Mouse (Mus musculus): ENCODE measurements around the gene Pxdn. TPM values are rescaled to one million over a fixed set of nuclear protein-coding genes. Genes with fewer than 3 reads are reported as not detected.
A peak's percentile ranks its signal among the peaks of the same experiment; 100 is the strongest.

Pxdn gene
- 39.8 and 57.8 TPM in 2 replicates for polyA plus RNA-seq (2014; fragmentation: Nextera tagmentation; extraction: Ambion mirVana)

DNA sequence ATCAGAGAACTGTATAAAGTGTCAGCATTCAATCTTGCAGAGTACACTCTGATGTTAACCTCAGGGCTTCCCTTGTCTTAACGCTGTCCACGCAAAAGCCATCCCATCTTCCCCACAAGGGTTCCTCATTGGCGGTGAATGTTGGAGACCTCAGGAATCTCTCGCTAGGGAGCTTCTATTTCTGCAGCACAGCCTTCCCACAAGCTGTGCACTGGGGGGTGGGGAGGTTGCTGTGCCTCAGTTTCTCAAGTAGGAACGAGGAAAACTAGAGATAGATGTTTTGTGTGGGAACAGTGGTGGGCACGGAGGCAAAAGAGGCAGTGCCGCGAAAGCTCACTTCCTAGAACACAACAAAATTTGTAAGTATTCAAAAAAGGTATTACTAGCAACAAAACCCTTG, at the start of gene Pxdn:
TSS of gene Pxdn (plus strand) at position 301 of the 400 bp plus-strand sequence.
- Histone ChIP-seq H3K4me1 (ENCODE audit: control insufficient read depth, insufficient read depth, low read length) (peaks cover 36% of the 10 kb centered on the region), H3K9me3 (ENCODE audit: control insufficient read depth, low read length) (no peaks in the 10 kb centered on the region), H3K27ac (replicated peaks; ENCODE audit: low read depth, low read length) (peak within 1 kb of the TSS; percentile 87), H3K4me2 (ENCODE audit: low read length) (peak within 1 kb of the TSS; percentile 86), H3K9ac (replicated peaks; ENCODE audit: low read length) (peak within 1 kb of the TSS; percentile 94), H3K36me3 (ENCODE audit: control insufficient read depth, insufficient read depth, low read length) (no peaks in the 10 kb centered on the region), H3K4me3 (replicated peaks; ENCODE audit: low read depth, low read length) (peak within 1 kb of the TSS; percentile 82), H3K27me3 (ENCODE audit: control insufficient read depth, insufficient read depth, low read length) (no peaks in the 10 kb centered on the region)
- DNase-seq (no peak), ATAC-seq (ENCODE audit: low FRiP score, low TSS enrichment) (no peak)
- 27% methylated on average over 8 of the region's 8 CpGs for WGBS

- Histone ChIP-seq H3K9ac (replicated peaks; ENCODE audit: low read length) (no peak overlapping the region), H3K9me3 (ENCODE audit: control insufficient read depth, low read length) (no peaks in the 10 kb centered on the region), H3K36me3 (ENCODE audit: control insufficient read depth, insufficient read depth, low read length) (peaks cover 70% of the 10 kb centered on the region), H3K27me3 (ENCODE audit: control insufficient read depth, insufficient read depth, low read length) (no peaks in the 10 kb centered on the region), H3K4me3 (replicated peaks; ENCODE audit: low read depth, low read length) (no peak overlapping the region), H3K27ac (replicated peaks; ENCODE audit: low read depth, low read length) (no peak overlapping the region), H3K4me1 (ENCODE audit: control insufficient read depth, insufficient read depth, low read length) (no peaks in the 10 kb centered on the region), H3K4me2 (ENCODE audit: low read length) (no peak overlapping the region)
- 16% methylated on average over 3 of the region's 3 CpGs for WGBS
- DNase-seq (peak; percentile 69), ATAC-seq (ENCODE audit: low FRiP score, low TSS enrichment) (no peak)
These were observed 42.7 kb upstream of the Pxdn start for GRCm38 (mm10) chr12:29894669-29895068.

DNA sequence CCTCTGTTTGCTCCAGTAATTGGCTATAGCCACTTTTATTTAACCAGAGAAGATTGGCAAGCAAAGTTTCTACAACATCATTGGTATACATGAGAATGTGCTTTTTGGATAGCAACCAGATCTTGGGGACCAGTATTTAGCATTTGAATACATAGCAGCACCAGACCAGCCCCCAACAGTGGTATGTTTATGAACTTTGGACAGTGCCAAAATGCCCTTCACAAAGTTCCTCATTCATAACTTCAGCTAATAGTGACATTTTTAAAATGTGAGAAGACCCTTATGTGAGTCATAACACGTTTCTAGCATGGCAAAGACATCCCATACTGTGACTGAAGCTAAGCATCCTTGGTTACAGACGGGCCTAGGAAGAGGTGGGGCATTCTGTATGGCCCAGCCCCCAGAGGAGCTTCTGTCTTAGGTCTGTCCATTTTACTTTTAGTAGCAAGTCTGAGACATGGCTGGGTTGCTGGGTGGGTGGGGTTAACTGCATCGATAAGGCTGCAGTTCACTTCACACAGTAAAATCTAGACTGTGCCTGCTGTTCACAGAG, 39.8 kb upstream of the Pxdn start:
- H3K9ac ChIP-seq (replicated peaks; ENCODE audit: low read length) = no peak overlapping the region
- no peaks in the 10 kb centered on the region for H3K27me3 ChIP-seq (ENCODE audit: control insufficient read depth, insufficient read depth, low read length)
- no peaks in the 10 kb centered on the region for H3K9me3 ChIP-seq (ENCODE audit: control insufficient read depth, low read length)
- no peak overlapping the region for H3K4me2 ChIP-seq (ENCODE audit: low read length)
- H3K36me3 ChIP-seq (ENCODE audit: control insufficient read depth, insufficient read depth, low read length) = peaks cover 65% of the 10 kb centered on the region
- H3K4me1 ChIP-seq (ENCODE audit: control insufficient read depth, insufficient read depth, low read length) = no peaks in the 10 kb centered on the region
- H3K4me3 ChIP-seq (replicated peaks; ENCODE audit: low read depth, low read length) = no peak overlapping the region
- DNase-seq = no peak
- no peak for ATAC-seq (ENCODE audit: low FRiP score, low TSS enrichment)
- WGBS = 70% methylated on average over 3 of the region's 3 CpGs
- no peak overlapping the region for H3K27ac ChIP-seq (replicated peaks; ENCODE audit: low read depth, low read length)

DNA sequence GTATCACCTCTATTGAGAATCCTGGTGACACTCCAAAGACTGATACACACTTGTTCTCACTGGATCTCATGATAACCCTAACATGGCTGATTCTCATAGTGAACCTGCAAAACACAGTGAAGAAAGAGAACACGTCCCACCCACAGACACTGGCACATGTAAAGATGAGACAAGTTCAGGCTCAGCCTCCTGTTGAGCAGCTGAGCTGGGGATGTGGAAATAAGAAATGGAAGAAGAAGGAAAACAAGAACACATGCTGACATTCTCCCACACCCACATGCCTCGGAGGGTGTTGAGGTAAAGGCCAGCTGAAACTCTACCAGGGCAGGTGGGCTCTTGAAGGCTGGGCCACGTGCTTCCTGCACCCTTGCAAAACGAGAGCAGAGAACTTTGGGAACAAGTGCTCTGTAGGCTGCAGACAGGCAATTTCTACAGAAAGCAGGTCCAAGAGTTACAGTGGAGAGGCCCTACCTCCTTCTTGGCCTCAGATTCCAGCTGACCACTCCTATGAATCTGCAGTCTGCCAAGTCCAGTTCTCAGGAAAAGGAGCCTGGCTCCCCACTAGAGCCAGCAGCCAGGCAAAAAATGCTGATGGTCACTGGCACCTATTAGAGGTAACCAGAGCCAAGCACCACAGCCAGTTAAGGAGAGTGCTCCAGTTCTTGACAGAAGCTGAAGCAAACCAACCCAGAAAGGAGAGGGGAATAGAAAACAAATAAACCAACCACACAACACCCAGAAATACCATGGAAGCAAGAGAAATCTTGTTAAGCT, 33.1 kb upstream of the Pxdn start:
- ATAC-seq (ENCODE audit: low FRiP score, low TSS enrichment) (no peak), DNase-seq (no peak)
- Histone ChIP-seq H3K9me3 (ENCODE audit: control insufficient read depth, low read length) (no peaks in the 10 kb centered on the region), H3K4me1 (ENCODE audit: control insufficient read depth, insufficient read depth, low read length) (no peaks in the 10 kb centered on the region), H3K27me3 (ENCODE audit: control insufficient read depth, insufficient read depth, low read length) (no peaks in the 10 kb centered on the region), H3K4me2 (ENCODE audit: low read length) (no peak overlapping the region), H3K36me3 (ENCODE audit: control insufficient read depth, insufficient read depth, low read length) (peaks cover 27% of the 10 kb centered on the region), H3K27ac (replicated peaks; ENCODE audit: low read depth, low read length) (no peak overlapping the region), H3K4me3 (replicated peaks; ENCODE audit: low read depth, low read length) (no peak overlapping the region), H3K9ac (replicated peaks; ENCODE audit: low read length) (no peak overlapping the region)
- 75% methylated on average over 4 of the region's 4 CpGs for WGBS

- no peak overlapping the region for H3K9ac ChIP-seq (replicated peaks; ENCODE audit: low read length)
- H3K4me2 ChIP-seq (ENCODE audit: low read length) = no peak overlapping the region
- no peaks in the 10 kb centered on the region for H3K9me3 ChIP-seq (ENCODE audit: control insufficient read depth, low read length)
- no peaks in the 10 kb centered on the region for H3K27me3 ChIP-seq (ENCODE audit: control insufficient read depth, insufficient read depth, low read length)
- no peak overlapping the region for H3K4me3 ChIP-seq (replicated peaks; ENCODE audit: low read depth, low read length)
- no peak overlapping the region for H3K27ac ChIP-seq (replicated peaks; ENCODE audit: low read depth, low read length)
- 50% methylated on average over 2 of the region's 2 CpGs for WGBS
- ATAC-seq (ENCODE audit: low FRiP score, low TSS enrichment) = no peak
- peak; percentile 73 for DNase-seq
- H3K36me3 ChIP-seq (ENCODE audit: control insufficient read depth, insufficient read depth, low read length) = peaks cover 32% of the 10 kb centered on the region
- no peaks in the 10 kb centered on the region for H3K4me1 ChIP-seq (ENCODE audit: control insufficient read depth, insufficient read depth, low read length)
These were observed 30.4 kb upstream of the Pxdn start for GRCm38 (mm10) chr12:29907056-29907455.

GRCm38 (mm10) chr12:29916139-29916538, 21.3 kb upstream of the Pxdn start:
- DNase-seq = no peak
- Histone ChIP-seq H3K27me3 (ENCODE audit: control insufficient read depth, insufficient read depth, low read length) (no peaks in the 10 kb centered on the region), H3K4me3 (replicated peaks; ENCODE audit: low read depth, low read length) (no peak overlapping the region), H3K27ac (replicated peaks; ENCODE audit: low read depth, low read length) (no peak overlapping the region), H3K9ac (replicated peaks; ENCODE audit: low read length) (no peak overlapping the region), H3K9me3 (ENCODE audit: control insufficient read depth, low read length) (no peaks in the 10 kb centered on the region), H3K4me2 (ENCODE audit: low read length) (no peak overlapping the region), H3K4me1 (ENCODE audit: control insufficient read depth, insufficient read depth, low read length) (no peaks in the 10 kb centered on the region), H3K36me3 (ENCODE audit: control insufficient read depth, insufficient read depth, low read length) (peaks cover 96% of the 10 kb centered on the region)
- 81% methylated on average over 3 of the region's 3 CpGs for WGBS
- ATAC-seq (ENCODE audit: low FRiP score, low TSS enrichment) = no peak

GRCm38 (mm10) chr12:29916807-29917206, 20.6 kb upstream of the Pxdn start:
- Histone ChIP-seq H3K27ac (replicated peaks; ENCODE audit: low read depth, low read length) (no peak overlapping the region), H3K4me2 (ENCODE audit: low read length) (no peak overlapping the region), H3K9me3 (ENCODE audit: control insufficient read depth, low read length) (no peaks in the 10 kb centered on the region), H3K27me3 (ENCODE audit: control insufficient read depth, insufficient read depth, low read length) (no peaks in the 10 kb centered on the region), H3K36me3 (ENCODE audit: control insufficient read depth, insufficient read depth, low read length) (peaks cover 94% of the 10 kb centered on the region), H3K4me1 (ENCODE audit: control insufficient read depth, insufficient read depth, low read length) (no peaks in the 10 kb centered on the region), H3K9ac (replicated peaks; ENCODE audit: low read length) (no peak overlapping the region), H3K4me3 (replicated peaks; ENCODE audit: low read depth, low read length) (no peak overlapping the region)
- 86% methylated on average over 6 of the region's 6 CpGs for WGBS
- no peak for ATAC-seq (ENCODE audit: low FRiP score, low TSS enrichment)
- DNase-seq = no peak

DNA sequence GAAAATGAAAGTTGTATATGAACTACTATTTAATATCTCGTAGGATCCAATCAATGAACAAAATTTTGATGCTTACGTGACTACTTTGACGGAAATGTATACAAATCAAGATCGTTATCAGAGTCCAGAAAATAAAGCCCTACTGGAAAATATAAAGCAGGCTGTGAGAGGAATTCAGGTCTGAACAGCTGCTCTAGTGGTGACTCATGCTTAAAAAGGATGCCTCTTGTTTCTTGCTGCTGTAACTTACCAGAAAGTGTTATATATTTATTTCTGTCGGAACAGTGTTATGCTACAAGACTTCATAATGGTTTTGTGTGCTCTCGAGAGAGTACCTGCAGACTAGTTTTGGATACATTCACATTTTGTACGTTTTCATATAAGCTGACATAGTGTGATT, 17.1 kb upstream of the Pxdn start:
- no peak for ATAC-seq (ENCODE audit: low FRiP score, low TSS enrichment)
- 92% methylated on average over 7 of the region's 7 CpGs for WGBS
- Histone ChIP-seq H3K4me2 (ENCODE audit: low read length) (no peak overlapping the region), H3K36me3 (ENCODE audit: control insufficient read depth, insufficient read depth, low read length) (peaks cover 73% of the 10 kb centered on the region), H3K27me3 (ENCODE audit: control insufficient read depth, insufficient read depth, low read length) (no peaks in the 10 kb centered on the region), H3K4me3 (replicated peaks; ENCODE audit: low read depth, low read length) (no peak overlapping the region), H3K4me1 (ENCODE audit: control insufficient read depth, insufficient read depth, low read length) (no peaks in the 10 kb centered on the region), H3K27ac (replicated peaks; ENCODE audit: low read depth, low read length) (no peak overlapping the region), H3K9me3 (ENCODE audit: control insufficient read depth, low read length) (no peaks in the 10 kb centered on the region), H3K9ac (replicated peaks; ENCODE audit: low read length) (no peak overlapping the region)
- DNase-seq = no peak

DNA sequence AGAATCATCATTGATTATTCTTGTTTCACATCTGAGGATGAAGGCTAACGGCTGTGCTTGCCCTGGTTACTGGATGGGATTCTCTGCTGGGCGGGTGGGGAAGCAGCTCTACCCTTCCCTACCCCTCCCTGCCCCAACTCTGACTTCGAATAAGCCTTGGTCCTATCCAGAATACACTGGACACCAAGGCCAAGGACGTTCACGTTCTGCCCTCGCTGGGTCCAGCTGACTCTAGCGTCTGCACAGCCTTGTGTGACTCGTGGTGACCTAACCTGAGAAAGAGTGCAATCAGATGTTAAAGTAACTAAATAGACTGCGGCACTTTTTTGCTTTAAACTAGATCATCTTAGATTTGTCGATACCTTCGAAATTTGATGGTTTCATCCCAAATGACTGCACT, 15.9 kb upstream of the Pxdn start:
- ATAC-seq (ENCODE audit: low FRiP score, low TSS enrichment) (no peak), DNase-seq (no peak)
- H3K36me3 ChIP-seq (ENCODE audit: control insufficient read depth, insufficient read depth, low read length) = peaks cover 61% of the 10 kb centered on the region
- no peak overlapping the region for H3K4me2 ChIP-seq (ENCODE audit: low read length)
- no peak overlapping the region for H3K4me3 ChIP-seq (replicated peaks; ENCODE audit: low read depth, low read length)
- WGBS = 85% methylated on average over 11 of the region's 11 CpGs
- H3K4me1 ChIP-seq (ENCODE audit: control insufficient read depth, insufficient read depth, low read length) = no peaks in the 10 kb centered on the region
- H3K27ac ChIP-seq (replicated peaks; ENCODE audit: low read depth, low read length) = no peak overlapping the region
- H3K9ac ChIP-seq (replicated peaks; ENCODE audit: low read length) = no peak overlapping the region
- H3K9me3 ChIP-seq (ENCODE audit: control insufficient read depth, low read length) = no peaks in the 10 kb centered on the region
- no peaks in the 10 kb centered on the region for H3K27me3 ChIP-seq (ENCODE audit: control insufficient read depth, insufficient read depth, low read length)

Data from midbrain, embryonic 14.5 days (tissue).